Mouse (Mus musculus) midbrain, embryonic 11.5 days (tissue): ENCODE results near the gene Crhbp. TPM values are rescaled to one million over a fixed set of nuclear protein-coding genes. Genes with fewer than 3 reads are reported as not detected.

Source experiments
- ATAC-seq: fragments of 200-750 bp; cut with Nextera tagmentation; 2 replicates; pipeline ENCODE4 v1.8.0; 2017; ENCODE audit warnings: moderate TSS enrichment, moderate library complexity; ENCODE audit not compliant: low FRiP score
- DNase-seq: peaks from one replicate; pipeline ENCODE4 v3.0.0; 2015; ENCODE audit warnings: low spot score; ENCODE audit errors: missing footprints
- H3K27ac ChIP-seq: fragments of 300-500 bp; sonication (generic); 2 replicates; pipeline ENCODE4 v1.5.1; 2014; ENCODE audit warnings: low read depth, low read length
- H3K27me3 ChIP-seq: fragments of 300-500 bp; sonication (generic); 2 replicates; pipeline ENCODE4 v1.6.1; 2014; ENCODE audit warnings: mild to moderate bottlenecking, low read length, moderate library complexity, mixed read lengths; ENCODE audit not compliant: control insufficient read depth, insufficient read depth
- H3K36me3 ChIP-seq: fragments of 300-500 bp; sonication (generic); 2 replicates; pipeline ENCODE4 v1.6.1; 2014; ENCODE audit warnings: mild to moderate bottlenecking, low read length, moderate library complexity, mixed read lengths; ENCODE audit not compliant: control insufficient read depth, insufficient read depth
- H3K4me1 ChIP-seq: fragments of 300-500 bp; sonication (generic); 2 replicates; pipeline ENCODE4 v1.6.1; 2014; ENCODE audit warnings: low read length; ENCODE audit not compliant: control insufficient read depth, insufficient read depth
- H3K4me2 ChIP-seq: fragments of 300-500 bp; sonication (generic); 2 replicates; pipeline ENCODE4 v1.6.1; 2014; ENCODE audit warnings: mild to moderate bottlenecking, moderate library complexity
- H3K4me3 ChIP-seq: fragments of 300-500 bp; sonication (generic); 2 replicates; pipeline ENCODE4 v1.5.1; 2014; ENCODE audit warnings: low read depth, low read length
- H3K9ac ChIP-seq: fragments of 300-500 bp; sonication (generic); 2 replicates; pipeline ENCODE4 v1.6.1; 2014; ENCODE audit warnings: low read length
- H3K9me3 ChIP-seq: fragments of 300-500 bp; sonication (generic); 2 replicates; pipeline ENCODE4 v1.6.1; 2016; ENCODE audit warnings: low read length; ENCODE audit not compliant: control insufficient read depth
- WGBS: fragments of 180-500 bp; shearing (Covaris S2); extraction: QIAGEN DNeasy Blood & Tissue Kit; methylation state at CpG from one replicate; pipeline ENCODE4 v1.1.7; 2014; 5-methylcytosine and 5-hydroxymethylcytosine counted together
- polyA plus RNA-seq: library from polyadenylated mRNA; unstranded; fragments of >200 nt; fragmentation: Nextera tagmentation; extraction: Ambion mirVana; gene quantifications from 2 replicates; pipeline ENCODE4 v1.2.1, GENCODE M21; 2014

The Crhbp gene
- polyA plus RNA-seq: 1.9 TPM in 2 replicates

GRCm38 (mm10) chr13:95444824-95445223 lies at the start of gene Crhbp:
TSS of gene Crhbp (minus strand) at chr13:95444924.
- peak within 1 kb of the TSS; percentile 34 for H3K4me3 ChIP-seq
- peak within 1 kb of the TSS; percentile 70 for H3K4me2 ChIP-seq
- H3K27ac ChIP-seq: no peak within 1 kb of the TSS
- no peak for DNase-seq
- 47% methylated on average over 11 of the region's 11 CpGs for WGBS
- no peaks in the 10 kb centered on the region for H3K36me3 ChIP-seq
- H3K9me3 ChIP-seq: no peaks in the 10 kb centered on the region
- H3K9ac ChIP-seq: peak within 1 kb of the TSS; percentile 40; the same call in 1 of the 2 replicates
- H3K4me1 ChIP-seq: peaks cover 9% of the 10 kb centered on the region; the same call in 1 of the 2 replicates
- H3K27me3 ChIP-seq: peaks cover 15% of the 10 kb centered on the region
- no peak for ATAC-seq

- DNase-seq (peak; percentile 69), ATAC-seq (no peak)
- Histone ChIP-seq H3K9me3 (no peaks in the 10 kb centered on the region), H3K27me3 (no peaks in the 10 kb centered on the region), H3K36me3 (no peaks in the 10 kb centered on the region), H3K4me2 (no peak overlapping the region), H3K4me3 (no peak overlapping the region), H3K4me1 (peaks cover 3% of the 10 kb centered on the region; the same call in 1 of the 2 replicates), H3K27ac (no peak overlapping the region), H3K9ac (no peak overlapping the region)
- WGBS: 71% methylated on average over 5 of the region's 5 CpGs
Observed at GRCm38 (mm10) chr13:95493296-95493695, 48.6 kb upstream of the Crhbp start.

GRCm38 (mm10) chr13:95491327-95491726 lies 46.6 kb upstream of the Crhbp start:
- Histone ChIP-seq H3K9me3 (no peaks in the 10 kb centered on the region), H3K9ac (no peak overlapping the region), H3K27ac (no peak overlapping the region), H3K4me3 (no peak overlapping the region), H3K4me1 (peaks cover 3% of the 10 kb centered on the region; the same call in 1 of the 2 replicates), H3K4me2 (no peak overlapping the region), H3K27me3 (no peaks in the 10 kb centered on the region), H3K36me3 (no peaks in the 10 kb centered on the region)
- 55% methylated on average over 11 of the region's 11 CpGs for WGBS
- ATAC-seq: no peak
- DNase-seq: peak; percentile 45

- ATAC-seq (no peak), DNase-seq (peak; percentile 81)
- Histone ChIP-seq H3K27me3 (no peaks in the 10 kb centered on the region), H3K9me3 (no peaks in the 10 kb centered on the region), H3K27ac (no peak overlapping the region), H3K4me2 (no peak overlapping the region), H3K4me3 (no peak overlapping the region), H3K4me1 (no peaks in the 10 kb centered on the region), H3K9ac (no peak overlapping the region), H3K36me3 (no peaks in the 10 kb centered on the region)
- 44% methylated on average over 5 of the region's 5 CpGs for WGBS
Observed at GRCm38 (mm10) chr13:95484664-95485063, 39.9 kb upstream of the Crhbp start.

- ATAC-seq: peak; percentile 64
- WGBS: 22% methylated on average over 4 of the region's 4 CpGs
- H3K4me3 ChIP-seq: no peak overlapping the region
- no peak overlapping the region for H3K9ac ChIP-seq
- H3K9me3 ChIP-seq: no peaks in the 10 kb centered on the region
- no peak overlapping the region for H3K27ac ChIP-seq
- no peaks in the 10 kb centered on the region for H3K4me1 ChIP-seq
- H3K36me3 ChIP-seq: no peaks in the 10 kb centered on the region
- H3K27me3 ChIP-seq: no peaks in the 10 kb centered on the region
- DNase-seq: peak; percentile 99
- no peak overlapping the region for H3K4me2 ChIP-seq
Observed at GRCm38 (mm10) chr13:95481428-95481827, 36.7 kb upstream of the Crhbp start.

- no peak for ATAC-seq
- Histone ChIP-seq H3K9me3 (no peaks in the 10 kb centered on the region), H3K9ac (no peak within 1 kb of the TSS), H3K27ac (no peak within 1 kb of the TSS), H3K4me3 (no peak within 1 kb of the TSS), H3K4me1 (no peaks in the 10 kb centered on the region), H3K4me2 (no peak within 1 kb of the TSS), H3K27me3 (no peaks in the 10 kb centered on the region), H3K36me3 (no peaks in the 10 kb centered on the region)
- 88% methylated on average over 21 of the region's 21 CpGs for WGBS
- DNase-seq: no peak
Observed at GRCm38 (mm10) chr13:95478671-95479413, 34.1 kb upstream of the Crhbp start, which contains the start of gene S100z. TSS of gene S100z (minus strand) at chr13:95478721.

- H3K27me3 ChIP-seq: no peaks in the 10 kb centered on the region
- no peak overlapping the region for H3K4me3 ChIP-seq
- no peak overlapping the region for H3K4me2 ChIP-seq
- no peak overlapping the region for H3K9ac ChIP-seq
- H3K36me3 ChIP-seq: no peaks in the 10 kb centered on the region
- no peaks in the 10 kb centered on the region for H3K4me1 ChIP-seq
- no peaks in the 10 kb centered on the region for H3K9me3 ChIP-seq
- WGBS: 85% methylated on average over 6 of the region's 6 CpGs
- no peak overlapping the region for H3K27ac ChIP-seq
- DNase-seq (no peak), ATAC-seq (no peak)
Observed at GRCm38 (mm10) chr13:95477173-95477572, 32.4 kb upstream of the Crhbp start.

GRCm38 (mm10) chr13:95475124-95475523 lies 30.4 kb upstream of the Crhbp start:
- ATAC-seq (no peak), DNase-seq (no peak)
- H3K36me3 ChIP-seq: no peaks in the 10 kb centered on the region
- H3K27ac ChIP-seq: no peak overlapping the region
- H3K9me3 ChIP-seq: no peaks in the 10 kb centered on the region
- WGBS: 81% methylated on average over 7 of the region's 7 CpGs
- H3K4me3 ChIP-seq: no peak overlapping the region
- no peaks in the 10 kb centered on the region for H3K27me3 ChIP-seq
- no peaks in the 10 kb centered on the region for H3K4me1 ChIP-seq
- H3K4me2 ChIP-seq: no peak overlapping the region
- H3K9ac ChIP-seq: no peak overlapping the region

GRCm38 (mm10) chr13:95474294-95474693 lies 29.6 kb upstream of the Crhbp start:
- WGBS: 80% methylated on average over 3 of the region's 3 CpGs
- no peak overlapping the region for H3K4me2 ChIP-seq
- no peak for DNase-seq
- no peak for ATAC-seq
- no peak overlapping the region for H3K27ac ChIP-seq
- no peak overlapping the region for H3K9ac ChIP-seq
- H3K4me3 ChIP-seq: no peak overlapping the region
- no peaks in the 10 kb centered on the region for H3K4me1 ChIP-seq
- no peaks in the 10 kb centered on the region for H3K27me3 ChIP-seq
- H3K36me3 ChIP-seq: no peaks in the 10 kb centered on the region
- H3K9me3 ChIP-seq: no peaks in the 10 kb centered on the region
